Mouse (Mus musculus) liver, embryonic 13.5 days (tissue): ENCODE measurements around the gene Tsks. TPM values are rescaled to one million over a fixed set of nuclear protein-coding genes. Genes with fewer than 3 reads are reported as not detected.
A peak's percentile ranks its signal among the peaks of the same experiment; 100 is the strongest.

Experiments
- ATAC-seq: fragments of 200-750 bp; cut with Nextera tagmentation; 2 replicates; pipeline ENCODE4 v1.8.0; 2017; ENCODE audit warnings: low read depth, mild to moderate bottlenecking, moderate number of reproducible peaks, moderate library complexity
- DNase-seq: peaks from one replicate; pipeline ENCODE4 v3.0.0; 2022
- H3K27ac ChIP-seq: fragments of 300-500 bp; sonication (generic); 2 replicates; pipeline ENCODE4 v1.5.1; 2015; ENCODE audit warnings: moderate library complexity, mild to moderate bottlenecking, inconsistent platforms
- H3K27me3 ChIP-seq: fragments of 300-500 bp; sonication (generic); 2 replicates; pipeline ENCODE4 v1.6.1; 2015; ENCODE audit warnings: mild to moderate bottlenecking, inconsistent platforms
- H3K36me3 ChIP-seq: fragments of 300-500 bp; sonication (generic); 2 replicates; pipeline ENCODE4 v1.6.1; 2015; ENCODE audit warnings: mild to moderate bottlenecking, inconsistent platforms
- H3K4me1 ChIP-seq: fragments of 300-500 bp; sonication (generic); replicated peaks from 2 replicates; pipeline ENCODE4 v1.6.1; 2015; ENCODE audit warnings: inconsistent platforms
- H3K4me2 ChIP-seq: fragments of 300-500 bp; sonication (generic); 2 replicates; pipeline ENCODE4 v1.6.1; 2015; ENCODE audit warnings: inconsistent platforms, mild to moderate bottlenecking, moderate library complexity
- H3K4me3 ChIP-seq: fragments of 300-500 bp; sonication (generic); replicated peaks from 2 replicates; pipeline ENCODE4 v1.5.1; 2015; ENCODE audit warnings: mild to moderate bottlenecking, inconsistent platforms
- H3K9ac ChIP-seq: fragments of 300-500 bp; sonication (generic); 2 replicates; pipeline ENCODE4 v1.6.1; 2015; ENCODE audit warnings: mild to moderate bottlenecking, inconsistent platforms
- H3K9me3 ChIP-seq: fragments of 300-500 bp; sonication (generic); replicated peaks from 2 replicates; pipeline ENCODE4 v1.6.1; 2016; ENCODE audit warnings: inconsistent platforms
- WGBS: fragments of 180-500 bp; shearing (Covaris S2); methylation state at CpG from one replicate; pipeline ENCODE4 v1.1.7; 2015; ENCODE audit not compliant: insufficient replicate concordance; 5-methylcytosine and 5-hydroxymethylcytosine counted together
- polyA plus RNA-seq: library from polyadenylated mRNA; unstranded; fragments of >200 nt; fragmentation: Nextera tagmentation; extraction: Ambion mirVana; gene quantifications from 2 replicates; pipeline ENCODE4 v1.2.1, GENCODE M21; 2015

Gene Tsks
- polyA plus RNA-seq: 0.07 and 0.22 TPM in 2 replicates

DNA sequence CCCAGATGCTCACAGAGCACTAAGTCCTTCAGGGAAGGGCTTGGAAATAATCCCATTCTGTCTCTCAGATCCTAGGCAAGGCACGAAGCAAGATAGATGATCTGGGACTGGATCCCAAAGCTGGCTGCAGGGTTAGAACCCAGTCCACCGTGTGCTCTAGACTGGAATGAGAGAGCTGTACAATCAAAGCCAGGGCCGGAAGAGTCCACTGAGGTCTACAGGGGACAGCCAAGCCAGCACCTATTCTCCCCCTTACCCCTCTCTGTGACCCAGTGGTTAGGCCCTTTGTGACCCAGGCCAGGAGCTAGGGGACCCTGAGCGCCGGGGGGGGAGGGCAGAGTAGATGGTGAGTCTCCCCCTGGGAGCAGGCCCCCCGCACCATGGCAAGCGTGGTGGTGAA is at the start of gene Tsks:
Gene Tsks, plus strand, starts transcription at position 301 of the 400 bp plus-strand sequence.
- Histone ChIP-seq H3K27ac (no peak within 1 kb of the TSS), H3K9ac (no peak within 1 kb of the TSS), H3K9me3 (no peaks in the 10 kb centered on the region), H3K4me1 (no peaks in the 10 kb centered on the region), H3K36me3 (no peaks in the 10 kb centered on the region), H3K4me2 (no peak within 1 kb of the TSS), H3K4me3 (no peak within 1 kb of the TSS), H3K27me3 (peaks cover 12% of the 10 kb centered on the region; the same call in 1 of the 2 replicates)
- 75% methylated on average over 7 of the region's 7 CpGs for WGBS
- ATAC-seq (no peak), DNase-seq (no peak)

DNA sequence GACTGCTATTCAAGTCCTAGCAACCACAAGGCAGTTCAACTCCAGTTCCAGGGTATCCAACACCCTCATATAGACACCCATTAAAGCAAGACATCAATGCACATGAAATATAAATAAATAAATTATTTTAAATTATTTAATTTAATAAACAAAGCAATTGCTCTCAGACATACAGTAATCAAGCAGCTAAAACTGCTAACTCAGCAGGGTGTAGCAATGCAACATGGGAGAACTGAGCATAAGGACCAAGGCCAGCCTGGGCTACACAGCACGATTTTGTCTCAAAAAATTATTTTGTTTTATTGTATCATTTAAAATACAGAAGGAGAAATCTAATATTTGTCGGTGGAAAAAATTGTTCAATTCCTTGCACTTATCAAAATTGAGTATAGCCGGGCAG is 48.8 kb upstream of the Tsks start:
- DNase-seq: no peak
- no peak overlapping the region for H3K9ac ChIP-seq
- H3K9me3 ChIP-seq: no peaks in the 10 kb centered on the region
- H3K27me3 ChIP-seq: no peaks in the 10 kb centered on the region
- ATAC-seq: no peak
- peaks cover 76% of the 10 kb centered on the region for H3K4me1 ChIP-seq
- H3K36me3 ChIP-seq: peaks cover 15% of the 10 kb centered on the region
- H3K4me3 ChIP-seq: no peak overlapping the region
- no peak overlapping the region for H3K27ac ChIP-seq
- WGBS: 68% methylated on average over 3 of the region's 3 CpGs
- no peak overlapping the region for H3K4me2 ChIP-seq

DNA sequence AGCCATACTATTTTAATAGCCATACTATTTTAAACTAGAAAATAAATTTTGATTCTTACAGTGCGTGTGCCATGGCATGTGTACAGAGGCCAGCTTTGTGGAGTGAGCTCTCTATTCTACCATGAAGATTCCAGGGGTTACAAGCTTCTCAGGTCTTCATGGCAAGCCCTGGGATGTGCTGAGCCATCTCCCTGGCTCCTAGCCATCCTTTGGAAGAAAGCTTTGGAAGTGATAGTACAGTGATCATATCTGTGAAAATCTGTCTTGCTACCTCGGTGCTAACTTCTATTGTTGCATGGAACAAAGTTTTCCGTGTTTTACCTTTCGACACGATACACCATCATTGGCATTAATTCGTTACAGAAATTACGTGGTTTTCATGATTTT is 47.8 kb upstream of the Tsks start:
- no peak for ATAC-seq
- WGBS: 82% methylated on average over 7 of the region's 7 CpGs
- peak overlapping the region; percentile 85 for H3K4me2 ChIP-seq
- H3K9ac ChIP-seq: peak overlapping the region; percentile 78; the same call in 1 of the 2 replicates
- H3K27ac ChIP-seq: no peak overlapping the region
- DNase-seq: no peak
- peak overlapping the region; percentile 68 for H3K4me3 ChIP-seq
- H3K27me3 ChIP-seq: no peaks in the 10 kb centered on the region
- H3K4me1 ChIP-seq: peaks cover 78% of the 10 kb centered on the region
- peaks cover 22% of the 10 kb centered on the region for H3K36me3 ChIP-seq
- H3K9me3 ChIP-seq: no peaks in the 10 kb centered on the region

DNA sequence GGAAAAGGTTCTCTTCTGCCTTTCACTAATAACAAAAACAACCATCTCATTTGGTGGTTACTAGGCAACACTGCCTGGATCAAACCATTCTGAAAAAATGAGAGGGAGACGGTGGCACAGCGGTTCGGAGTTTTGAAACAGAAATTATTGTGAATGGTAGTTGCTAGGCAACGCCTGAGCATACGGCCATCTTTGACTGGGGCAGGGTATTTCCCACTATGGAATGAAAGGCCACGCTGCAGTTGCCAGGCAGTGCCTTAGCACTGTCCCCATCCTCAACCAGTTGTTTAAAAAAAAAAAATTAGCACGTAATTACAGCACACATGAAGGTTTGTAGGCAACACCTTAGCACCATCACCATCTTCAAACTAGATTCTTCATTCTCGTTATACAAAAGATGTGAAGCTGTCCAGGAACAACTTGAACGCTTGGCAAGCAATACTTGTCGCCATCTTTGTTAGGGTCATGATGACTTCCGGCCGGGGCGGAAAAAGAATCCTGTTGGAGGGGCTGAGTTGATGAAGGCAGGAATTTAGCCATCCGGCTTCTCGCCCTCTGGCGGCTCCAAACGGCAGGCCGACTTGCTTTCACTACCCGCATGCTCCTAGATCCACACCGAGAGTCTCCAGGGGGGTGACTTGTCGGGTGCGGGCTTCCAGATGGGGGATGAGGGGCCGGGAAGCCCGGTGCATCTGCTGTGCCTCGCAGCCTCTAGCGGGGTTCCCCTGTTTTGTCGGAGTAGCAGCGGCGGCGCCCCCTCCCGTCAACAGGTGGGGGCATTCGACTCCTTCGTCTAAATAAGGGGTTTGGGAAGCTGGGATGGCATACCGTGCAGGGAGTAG is 47.2 kb upstream of the Tsks start, which contains the start of gene Fuz:
Gene Fuz, plus strand, starts transcription at position 487 of the 842 bp plus-strand sequence.
- H3K27ac ChIP-seq: peak within 1 kb of the TSS; percentile 62

DNA sequence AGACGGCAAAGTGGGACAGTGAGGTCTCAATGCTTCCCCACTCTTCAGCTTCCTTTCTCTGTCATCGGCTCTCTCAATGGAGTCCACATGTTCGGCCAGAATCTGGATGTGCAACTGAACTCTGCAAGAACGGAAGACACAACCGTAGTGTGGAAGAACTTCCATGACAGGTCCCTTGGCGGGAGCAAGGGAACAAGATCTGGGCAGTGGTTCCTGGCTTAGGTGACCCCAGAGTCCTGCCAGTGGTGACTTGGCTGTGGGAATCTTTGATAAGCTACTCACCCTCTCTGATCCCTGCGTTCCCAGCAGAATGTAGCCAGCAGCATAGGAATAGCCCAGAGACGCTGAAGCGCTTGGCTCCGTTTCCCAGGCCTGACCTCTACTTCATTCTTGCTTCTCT is 46.5 kb upstream of the Tsks start:
- DNase-seq (no peak), ATAC-seq (no peak)
- H3K27ac ChIP-seq: peak overlapping the region; percentile 62
- H3K9ac ChIP-seq: peak overlapping the region; percentile 78
- H3K4me2 ChIP-seq: peak overlapping the region; percentile 85
- peak overlapping the region; percentile 68 for H3K4me3 ChIP-seq
- WGBS: 42% methylated on average over 10 of the region's 10 CpGs
- H3K9me3 ChIP-seq: no peaks in the 10 kb centered on the region
- no peaks in the 10 kb centered on the region for H3K27me3 ChIP-seq
- H3K4me1 ChIP-seq: peaks cover 78% of the 10 kb centered on the region
- peaks cover 28% of the 10 kb centered on the region for H3K36me3 ChIP-seq

More for the DNA sequence above, 47.2 kb upstream of the Tsks start, which contains the start of gene Fuz:
- Histone ChIP-seq H3K9ac (peak within 1 kb of the TSS; percentile 78), H3K36me3 (peaks cover 22% of the 10 kb centered on the region), H3K4me2 (peak within 1 kb of the TSS; percentile 85), H3K4me3 (peak within 1 kb of the TSS; percentile 68), H3K27me3 (no peaks in the 10 kb centered on the region), H3K4me1 (peaks cover 78% of the 10 kb centered on the region), H3K9me3 (no peaks in the 10 kb centered on the region)
- 3% methylated on average over 34 of the region's 34 CpGs for WGBS
- peak; percentile 73 for DNase-seq
- ATAC-seq: peak; percentile 33

- no peaks in the 10 kb centered on the region for H3K27me3 ChIP-seq
- peak; percentile 39 for ATAC-seq
- H3K36me3 ChIP-seq: peaks cover 49% of the 10 kb centered on the region
- 40% methylated on average over 19 of the region's 19 CpGs for WGBS
- H3K9ac ChIP-seq: peak overlapping the region; percentile 11; the same call in 1 of the 2 replicates
- H3K27ac ChIP-seq: peak overlapping the region; percentile 37
- no peak overlapping the region for H3K4me3 ChIP-seq
- DNase-seq: peak; percentile 58
- peaks cover 75% of the 10 kb centered on the region for H3K4me1 ChIP-seq
- H3K4me2 ChIP-seq: peak overlapping the region; percentile 34
- no peaks in the 10 kb centered on the region for H3K9me3 ChIP-seq
Measured at GRCm38 (mm10) chr7:44898607-44899006, 44.4 kb upstream of the Tsks start.

DNA sequence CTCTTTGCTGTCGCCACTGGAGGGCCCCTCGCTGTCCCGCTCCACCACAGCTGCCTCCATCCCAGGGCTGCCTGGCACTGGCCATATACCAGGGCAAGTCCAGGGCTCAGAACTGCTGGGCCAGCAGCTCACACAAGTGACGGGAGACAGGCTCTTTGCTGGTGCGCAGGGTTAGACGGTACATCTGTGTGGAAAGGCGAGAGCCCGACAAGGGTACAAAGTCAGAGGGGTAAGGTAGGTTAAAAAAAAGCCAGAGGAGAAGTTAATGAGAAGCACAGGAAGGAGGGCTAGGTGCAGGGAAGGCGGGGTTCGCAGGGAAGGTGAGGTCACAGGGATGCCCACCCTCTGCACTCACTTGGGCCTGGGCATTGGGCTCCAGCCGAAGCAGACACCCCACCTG is 42.4 kb upstream of the Tsks start:
- H3K4me2 ChIP-seq: no peak overlapping the region
- DNase-seq (no peak), ATAC-seq (no peak)
- H3K4me3 ChIP-seq: no peak overlapping the region
- peaks cover 69% of the 10 kb centered on the region for H3K36me3 ChIP-seq
- peaks cover 69% of the 10 kb centered on the region for H3K4me1 ChIP-seq
- no peaks in the 10 kb centered on the region for H3K9me3 ChIP-seq
- no peaks in the 10 kb centered on the region for H3K27me3 ChIP-seq
- H3K9ac ChIP-seq: no peak overlapping the region
- no peak overlapping the region; the same call in 1 of the 2 replicates for H3K27ac ChIP-seq
- 90% methylated on average over 11 of the region's 11 CpGs for WGBS

DNA sequence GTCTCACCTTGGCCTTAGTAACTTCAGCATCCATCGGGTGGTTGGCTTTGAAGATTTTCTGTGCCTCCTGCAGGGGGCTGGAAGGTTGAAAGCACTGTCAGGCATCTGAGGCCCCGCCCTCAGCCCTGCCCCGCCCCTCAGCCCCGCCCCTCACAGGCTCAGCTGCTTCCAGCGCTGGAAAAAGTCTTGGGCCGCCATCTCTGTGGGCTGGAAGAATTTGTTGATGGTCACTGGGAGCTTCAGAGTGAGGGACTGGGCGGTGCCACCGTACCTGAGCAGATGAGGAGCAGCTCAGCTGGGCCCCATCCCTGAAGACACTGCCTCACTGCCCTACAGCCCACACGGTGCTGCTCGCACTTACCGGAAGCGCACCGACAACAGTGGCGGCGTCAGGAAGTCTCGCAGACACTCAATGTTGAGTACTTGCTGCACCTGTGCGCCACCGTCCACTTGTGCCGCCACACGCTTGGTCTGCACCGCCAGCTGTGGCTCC is 41.7 kb upstream of the Tsks start:
- Histone ChIP-seq H3K9ac (peak overlapping the region; percentile 50), H3K36me3 (peaks cover 75% of the 10 kb centered on the region), H3K4me2 (peak overlapping the region; percentile 57), H3K4me3 (peak overlapping the region; percentile 34), H3K9me3 (no peaks in the 10 kb centered on the region), H3K27ac (no peak overlapping the region; the same call in 1 of the 2 replicates), H3K4me1 (peaks cover 64% of the 10 kb centered on the region), H3K27me3 (no peaks in the 10 kb centered on the region)
- peak; percentile 36; the same call in 1 of the 2 replicates for ATAC-seq
- 24% methylated on average over 21 of the region's 21 CpGs for WGBS
- peak; percentile 32 for DNase-seq

- peaks cover 100% of the 10 kb centered on the region for H3K36me3 ChIP-seq
- 91% methylated on average over 20 of the region's 20 CpGs for WGBS
- no peaks in the 10 kb centered on the region for H3K9me3 ChIP-seq
- no peak overlapping the region for H3K4me2 ChIP-seq
- H3K4me3 ChIP-seq: no peak overlapping the region
- peaks cover 23% of the 10 kb centered on the region for H3K4me1 ChIP-seq
- no peaks in the 10 kb centered on the region for H3K27me3 ChIP-seq
- ATAC-seq (no peak), DNase-seq (no peak)
- no peak overlapping the region for H3K27ac ChIP-seq
- no peak overlapping the region for H3K9ac ChIP-seq
Measured at GRCm38 (mm10) chr7:44905430-44905829, 37.6 kb upstream of the Tsks start.

DNA sequence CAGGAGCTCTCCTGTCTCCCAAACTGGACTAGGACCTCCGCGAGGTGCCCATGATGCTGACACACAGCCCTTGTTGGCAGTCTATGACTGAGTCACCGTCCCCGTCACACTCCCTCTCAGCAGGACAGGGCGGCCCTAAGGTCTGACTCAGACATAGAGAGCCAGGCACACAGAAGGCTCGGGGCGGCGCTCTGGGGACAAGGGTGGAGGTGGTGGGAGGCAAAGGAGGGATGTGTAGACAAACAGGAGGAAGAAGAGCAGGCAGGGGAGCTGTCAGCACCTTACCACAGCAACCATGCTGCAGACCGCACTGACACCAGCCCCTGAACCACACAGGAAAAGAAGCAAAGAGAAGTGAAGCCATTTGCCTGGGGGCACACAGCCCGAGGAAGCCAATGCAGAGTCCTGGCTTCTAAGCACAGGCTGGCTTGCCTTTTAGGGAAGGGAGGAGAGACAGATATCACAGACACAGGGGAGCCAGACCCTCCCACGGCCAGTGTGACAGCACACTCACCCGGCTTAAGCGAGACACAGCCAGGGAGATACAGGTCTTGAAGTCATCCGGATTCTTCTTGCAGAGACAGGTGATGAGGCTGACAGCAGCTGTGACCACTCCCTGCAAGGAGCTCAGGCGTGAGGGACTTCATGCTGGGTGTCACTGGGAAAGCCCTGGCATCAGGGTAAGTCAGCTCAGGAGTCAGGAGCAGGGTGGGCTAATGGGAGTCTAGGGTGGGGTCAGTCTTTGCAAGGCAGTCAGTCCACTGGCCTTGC is 34.1 kb upstream of the Tsks start:
- ATAC-seq (no peak), DNase-seq (no peak)
- H3K4me1 ChIP-seq: 0 out of 2 replicates have a peak, but pooled peaks cover under 1% of the 10 kb centered on the region

DNA sequence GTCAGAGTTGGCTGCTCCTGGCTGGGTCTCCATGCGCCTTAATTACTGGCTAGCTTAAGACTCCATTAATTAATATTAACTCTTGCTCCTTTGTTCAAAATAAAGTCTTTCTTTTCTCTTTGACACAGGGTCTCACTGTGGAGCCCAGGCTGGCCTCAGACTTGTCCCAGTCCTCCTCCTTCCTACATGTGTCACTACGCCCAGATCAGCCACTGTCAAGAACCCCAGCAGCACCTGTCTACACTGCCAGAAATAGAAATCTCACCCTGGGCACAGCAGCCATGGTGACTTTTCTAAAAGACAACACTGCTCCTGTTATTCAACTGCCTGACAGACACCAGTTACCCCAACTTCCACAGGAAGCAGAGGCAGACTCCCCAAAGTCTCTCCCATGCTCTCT is 28.6 kb upstream of the Tsks start:
- H3K4me3 ChIP-seq: no peak overlapping the region
- 88% methylated on average over 2 of the region's 2 CpGs for WGBS
- H3K9ac ChIP-seq: no peak overlapping the region
- DNase-seq: no peak
- no peaks in the 10 kb centered on the region for H3K9me3 ChIP-seq
- no peaks in the 10 kb centered on the region for H3K27me3 ChIP-seq
- H3K27ac ChIP-seq: no peak overlapping the region
- H3K4me1 ChIP-seq: peaks cover 27% of the 10 kb centered on the region
- H3K4me2 ChIP-seq: no peak overlapping the region
- H3K36me3 ChIP-seq: peaks cover 90% of the 10 kb centered on the region
- ATAC-seq: no peak

More for the DNA sequence above, 34.1 kb upstream of the Tsks start:
- 78% methylated on average over 15 of the region's 15 CpGs for WGBS
- H3K9ac ChIP-seq: no peak overlapping the region
- H3K27ac ChIP-seq: no peak overlapping the region
- no peak overlapping the region for H3K4me2 ChIP-seq
- H3K9me3 ChIP-seq: no peaks in the 10 kb centered on the region
- no peak overlapping the region for H3K4me3 ChIP-seq
- peaks cover 100% of the 10 kb centered on the region for H3K36me3 ChIP-seq
- H3K27me3 ChIP-seq: no peaks in the 10 kb centered on the region
